Mouse (Mus musculus): ENCODE data around the gene Amd1. TPM values are rescaled to one million over a fixed set of nuclear protein-coding genes. Genes with fewer than 3 reads are reported as not detected.

Amd1 gene
- total RNA-seq, 2 experiments from 2014 or later = 30.2 to 31.8 TPM

DNA sequence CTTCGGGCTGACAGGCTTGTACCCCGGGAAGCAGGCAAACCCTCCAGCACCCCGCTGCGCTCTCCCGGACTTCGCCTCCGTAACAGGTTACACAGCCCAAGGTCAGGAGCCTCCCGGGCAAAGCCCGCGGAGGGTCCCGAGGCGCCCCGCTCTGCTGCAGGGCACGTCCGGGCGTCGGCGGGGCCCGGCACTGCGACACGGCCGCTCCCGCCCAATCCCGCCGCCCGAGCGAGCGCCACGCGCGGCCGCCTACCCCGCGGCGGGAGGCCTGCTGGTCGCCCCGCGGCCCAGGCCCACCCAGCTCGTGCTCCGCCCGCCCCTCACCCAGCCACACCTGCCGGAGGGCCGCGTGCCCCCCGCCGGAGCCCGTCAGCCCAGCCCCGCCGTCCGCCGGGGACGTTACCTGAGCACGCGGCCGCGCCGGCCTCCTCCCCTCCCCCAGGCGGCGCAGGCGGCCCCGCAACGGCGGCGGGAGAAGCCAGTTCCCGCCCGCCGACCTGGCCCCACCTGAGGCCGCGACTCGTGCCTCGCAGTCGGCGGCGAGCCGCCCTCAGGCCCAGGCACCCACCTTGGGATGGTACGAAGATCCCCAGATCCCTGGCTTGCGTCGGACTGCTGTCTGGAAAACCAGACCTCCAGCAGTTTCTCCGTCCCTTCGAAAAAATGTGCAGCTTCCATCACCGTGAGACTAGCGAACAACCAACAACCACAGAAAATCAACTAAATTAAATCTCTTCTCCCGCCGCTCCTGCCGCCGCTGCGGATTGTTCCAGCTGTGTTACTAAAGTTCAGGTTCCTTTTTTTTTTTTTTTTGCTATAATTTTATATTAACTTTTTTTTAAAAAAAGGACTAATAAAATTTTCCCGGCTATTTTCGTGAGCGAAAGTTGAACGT, 558 bp downstream of the Amd1 start:
- peak; percentile 55 for DNase-seq

DNA sequence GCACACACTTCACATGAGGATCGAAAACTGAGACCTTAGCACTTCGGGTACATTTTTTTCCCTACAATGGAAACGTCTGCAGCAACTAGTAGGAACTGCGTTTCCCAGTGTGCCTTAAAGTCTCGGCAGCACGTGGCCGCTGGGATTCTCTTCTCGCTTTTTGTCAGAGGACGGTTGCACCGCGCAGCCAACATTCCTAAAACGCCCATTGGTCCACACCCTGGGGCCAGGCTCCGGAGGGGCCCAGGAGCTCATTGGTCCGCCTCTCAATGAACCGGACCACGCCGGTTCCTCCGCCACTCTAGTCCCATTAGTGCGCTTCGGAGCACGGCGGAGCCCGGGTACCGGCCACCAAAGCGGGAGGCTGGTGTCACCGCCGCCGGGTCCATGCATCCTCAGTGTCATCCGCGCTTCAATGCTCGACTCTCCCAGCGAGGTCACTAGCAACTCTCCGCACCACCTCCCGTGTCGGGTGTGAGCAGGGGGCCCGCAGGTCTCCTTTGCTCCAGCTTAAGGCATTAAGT, 1.3 kb downstream of the Amd1 start:
- DNase-seq = peak; percentile 89

DNA sequence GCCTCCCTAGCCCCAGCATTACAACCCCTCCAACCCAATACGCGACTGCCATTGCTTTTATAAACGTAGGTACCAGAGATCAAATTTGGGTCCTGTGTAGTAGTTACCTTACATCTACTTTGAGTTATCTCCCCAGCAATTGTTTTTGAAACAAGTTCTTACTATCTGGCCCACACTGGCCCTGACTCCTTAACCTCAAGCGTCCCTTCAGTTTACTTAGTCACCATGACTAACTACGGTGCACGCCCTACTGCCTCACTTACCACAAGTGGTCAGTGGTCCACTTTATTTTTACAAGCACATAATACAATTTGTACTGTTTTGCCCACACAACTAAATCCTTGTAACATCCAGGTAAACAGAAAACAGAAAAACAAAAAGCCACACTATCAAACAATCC, 9.3 kb downstream of the Amd1 start:
- DNase-seq = no peak

DNA sequence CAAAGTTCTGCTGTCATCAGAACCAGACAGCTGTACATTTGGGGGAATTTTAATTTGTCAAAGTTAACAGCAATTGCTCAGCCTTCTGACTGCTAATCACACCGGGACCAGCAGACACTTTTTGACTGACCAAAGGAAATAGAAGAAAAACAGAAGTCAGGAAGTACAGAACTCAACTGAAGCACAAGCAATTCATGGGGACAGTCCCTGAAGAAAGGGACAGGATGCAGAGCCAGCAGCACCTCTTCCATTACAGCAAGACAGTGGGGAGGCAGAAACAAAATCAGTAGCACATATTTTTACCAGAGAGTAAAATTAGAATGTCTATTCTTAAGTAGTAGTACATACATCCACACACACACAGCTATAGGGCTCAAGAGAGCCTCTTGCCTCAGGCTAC, 15.2 kb downstream of the Amd1 start:
- no peak for DNase-seq

DNA sequence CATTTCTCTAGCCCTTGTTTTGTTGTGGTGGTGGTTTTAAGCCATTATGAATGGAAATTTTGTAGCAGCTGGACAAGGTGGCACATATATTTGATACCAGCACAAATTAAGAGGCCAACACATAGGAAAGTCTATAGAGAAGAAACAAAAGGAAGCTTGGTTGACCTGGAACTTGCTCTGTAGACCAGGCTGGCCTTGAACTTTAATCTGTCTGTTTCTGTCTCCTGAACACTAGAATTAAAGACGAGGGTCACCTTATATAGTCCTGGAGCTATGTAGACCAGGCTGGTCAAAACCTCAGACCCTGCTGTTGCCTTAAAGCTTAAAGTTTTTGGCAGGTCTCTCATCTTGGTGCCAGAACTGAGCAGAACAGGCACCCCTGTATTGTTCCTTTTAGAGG, 16.4 kb downstream of the Amd1 start:
- no peak for DNase-seq

DNA sequence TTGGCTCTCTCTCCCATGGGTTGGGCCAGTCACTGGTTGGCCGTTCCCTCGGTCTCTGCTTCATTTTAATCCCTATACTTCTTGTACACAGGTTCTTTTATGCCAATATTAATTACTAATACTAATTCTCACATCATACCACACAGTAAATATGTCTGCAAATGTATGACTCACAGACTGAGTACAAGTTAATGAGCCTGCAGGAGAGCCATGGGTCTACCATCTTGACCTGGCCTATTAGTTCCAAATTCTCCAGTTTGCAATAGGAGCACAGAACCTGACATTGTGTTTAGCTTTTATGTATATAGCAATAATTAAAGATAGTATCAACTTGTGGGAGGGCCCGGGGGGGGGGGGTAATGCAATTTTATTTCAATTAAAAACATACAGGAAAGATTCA, 17.0 kb downstream of the Amd1 start:
- DNase-seq = no peak

DNA sequence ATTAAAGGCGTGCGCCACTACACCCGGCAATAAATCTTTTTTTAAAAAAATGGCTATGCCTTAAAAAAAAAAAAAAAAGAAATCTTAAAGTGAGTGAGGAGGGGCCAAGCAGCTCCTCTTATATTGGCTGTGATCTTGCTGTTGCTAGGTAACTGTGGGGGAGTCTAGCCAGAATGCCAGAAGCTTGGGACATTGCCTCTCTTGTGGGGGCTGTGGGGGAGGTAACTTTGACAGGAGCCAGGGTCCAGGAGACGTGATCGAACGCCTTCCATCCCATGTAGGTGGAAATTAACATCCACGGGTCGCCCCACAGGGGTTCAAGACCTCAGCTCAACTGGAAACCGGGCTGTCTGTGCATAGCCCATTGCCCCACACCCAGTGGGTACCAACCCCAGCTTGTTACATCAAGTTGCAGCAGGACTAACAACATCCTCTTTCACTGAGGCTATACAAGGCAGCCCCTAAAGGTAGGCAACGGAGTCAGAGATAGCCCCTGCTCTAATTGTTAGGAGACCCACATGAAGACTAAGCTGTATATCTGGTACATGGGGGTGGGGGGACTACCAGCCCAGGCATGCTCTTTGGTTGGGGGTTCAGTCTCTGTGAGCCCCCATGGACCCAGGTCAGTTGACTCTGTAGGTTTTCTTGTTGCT, 17.7 kb downstream of the Amd1 start:
- DNase-seq = no peak

DNA sequence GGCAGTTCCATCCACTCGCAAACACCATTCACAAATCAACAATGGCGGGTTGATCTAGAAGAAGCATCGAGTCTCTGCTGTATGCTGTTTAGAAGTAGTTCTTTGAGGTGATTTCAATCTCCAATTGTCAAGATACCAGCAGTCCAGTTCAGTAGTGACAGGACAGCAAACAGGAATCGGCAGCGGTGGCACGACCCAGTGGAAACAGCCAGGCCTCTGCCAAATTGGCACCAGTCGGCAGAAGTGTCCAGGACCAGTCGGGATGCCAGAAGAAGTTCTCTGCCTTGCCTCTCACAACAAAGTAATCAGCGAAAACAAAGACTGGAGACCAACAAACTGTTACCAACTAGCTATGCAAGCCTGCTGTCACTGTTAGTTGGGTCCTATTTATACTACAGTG, 18.4 kb downstream of the Amd1 start:
- DNase-seq = no peak

DNA sequence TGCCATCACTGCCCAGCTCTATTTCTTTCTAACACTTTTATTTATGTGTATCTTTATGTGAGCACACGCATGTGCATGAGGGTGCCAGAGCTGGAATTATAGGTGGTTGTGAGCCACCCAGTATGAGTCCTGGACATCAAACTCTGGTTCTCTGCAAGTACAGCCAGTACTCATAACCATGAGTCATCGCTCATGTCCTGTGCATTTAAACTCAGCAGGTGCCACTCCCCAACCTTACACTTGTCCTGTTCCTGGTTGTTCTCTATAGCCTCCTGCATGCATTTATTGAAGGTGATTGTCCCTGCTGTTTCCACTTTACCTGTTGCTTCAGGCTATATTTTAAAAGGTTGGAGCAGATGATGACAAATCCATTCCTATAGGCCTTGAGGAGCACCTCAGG, 20.4 kb downstream of the Amd1 start:
- DNase-seq = no peak

DNA sequence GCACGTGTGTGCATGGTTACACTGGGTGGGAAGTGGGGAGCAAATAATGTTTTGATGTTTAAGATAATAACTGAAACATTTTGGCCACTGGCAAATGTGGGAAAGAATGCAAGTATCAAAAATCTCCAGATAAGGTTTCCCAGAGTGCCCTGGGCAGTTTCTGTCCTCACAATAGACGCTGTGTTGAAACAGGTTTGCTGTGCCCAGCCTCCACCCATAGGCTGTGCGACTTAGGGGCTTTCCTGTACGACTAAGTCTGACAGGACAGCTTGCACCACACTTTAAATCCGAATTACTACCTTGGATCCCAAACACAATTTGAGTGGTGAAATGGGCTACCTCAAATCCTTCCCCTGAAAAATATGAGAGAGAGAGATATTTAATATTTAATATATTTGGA, 23.7 kb downstream of the Amd1 start:
- no peak for DNase-seq

DNA sequence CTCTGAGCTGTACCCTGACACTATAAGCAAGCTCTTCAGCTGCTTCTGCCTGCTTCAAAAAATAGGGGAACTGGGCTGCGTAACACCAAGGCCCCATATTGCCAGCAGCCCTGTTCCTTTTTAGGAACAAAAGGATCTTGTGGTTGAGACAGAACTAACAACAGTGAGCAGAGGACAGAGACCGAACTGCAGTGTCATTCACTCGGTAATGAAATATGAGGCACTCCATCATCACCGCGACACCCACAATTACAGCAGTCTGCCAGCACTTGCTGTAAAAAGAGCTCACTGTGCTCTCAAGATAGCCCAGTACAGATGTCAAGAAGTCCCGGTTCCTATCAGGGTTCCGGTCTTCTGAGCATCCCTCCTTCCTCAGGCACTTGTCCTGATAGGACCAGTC, 26.0 kb downstream of the Amd1 start:
- no peak for DNase-seq

DNA sequence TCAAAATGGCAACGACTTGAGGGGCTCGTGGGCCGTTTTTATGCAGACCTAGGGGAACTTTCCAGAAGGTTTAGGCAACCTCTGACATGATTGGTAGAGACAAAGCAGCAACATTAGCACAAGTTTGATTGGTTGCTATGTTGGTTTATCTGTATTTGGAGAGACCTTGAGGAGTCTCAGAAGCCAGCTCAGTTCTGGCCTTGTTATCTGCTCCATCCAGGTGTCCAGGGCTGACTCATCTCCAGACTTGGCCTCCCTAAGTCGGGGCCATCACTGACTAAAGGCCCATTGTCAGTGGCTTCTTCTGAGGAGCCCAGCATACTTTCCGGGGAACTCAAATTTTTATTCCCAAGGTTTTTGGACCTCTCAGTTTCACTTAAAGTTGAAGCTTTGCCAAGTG, 28.0 kb downstream of the Amd1 start:
- DNase-seq = no peak

DNA sequence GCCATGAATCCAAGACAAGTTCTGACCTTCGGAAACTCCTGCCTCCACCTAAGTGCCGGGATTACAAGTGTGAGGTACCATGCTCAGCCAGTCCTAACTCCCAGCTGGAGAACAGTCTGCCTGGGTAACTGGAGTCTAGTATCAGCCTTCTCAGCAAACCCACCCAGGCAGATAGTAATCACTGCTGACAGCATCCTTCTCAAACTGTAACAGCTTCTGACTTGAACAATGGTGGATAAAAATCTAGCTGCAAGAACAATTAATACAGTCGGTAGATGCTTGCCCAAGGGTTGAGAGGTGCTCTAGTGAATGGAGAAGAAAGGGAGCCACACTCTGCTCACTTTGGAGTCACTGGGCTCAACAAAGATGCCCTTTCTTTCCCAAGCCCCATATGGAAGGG, 30.8 kb downstream of the Amd1 start:
- DNase-seq = no peak

DNA sequence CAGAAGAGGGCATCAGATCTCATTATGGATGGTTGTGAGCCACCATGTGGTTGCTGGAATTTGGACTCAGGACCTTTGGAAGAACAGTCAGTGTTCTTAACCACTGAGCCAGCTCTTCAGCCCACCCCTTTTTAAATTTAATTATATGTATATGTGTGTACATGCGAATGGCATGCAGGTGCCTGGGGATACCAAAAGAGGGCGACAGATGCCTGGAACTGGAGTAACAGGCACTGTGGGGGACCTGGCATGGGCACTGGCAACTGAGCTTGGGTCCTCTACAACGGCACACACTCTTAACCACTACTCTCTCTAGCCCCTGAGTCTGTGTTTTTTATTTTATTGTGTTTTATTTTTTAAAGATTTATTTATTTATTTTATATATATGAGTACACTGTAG, 37.1 kb downstream of the Amd1 start:
- DNase-seq = no peak

DNA sequence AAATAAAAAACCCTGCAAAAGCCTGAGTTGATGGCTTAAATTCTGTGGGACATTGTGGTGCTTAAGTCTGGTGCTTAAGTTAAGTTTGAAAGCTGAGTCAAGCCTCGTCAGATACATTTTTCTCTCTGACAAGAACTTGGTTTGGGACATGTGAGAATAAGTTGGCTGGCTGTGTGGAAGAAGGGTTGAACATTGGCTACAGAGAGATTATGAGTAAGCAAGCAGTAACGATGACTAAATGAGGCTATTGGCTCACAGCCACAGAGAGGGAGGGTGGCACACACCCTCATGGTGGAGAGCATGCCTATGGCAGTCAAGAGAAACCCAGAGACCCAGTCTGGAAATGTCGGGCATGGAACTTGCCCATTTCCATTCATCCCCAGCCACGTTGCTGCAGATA, 38.3 kb downstream of the Amd1 start:
- peak; percentile 63 for DNase-seq

DNA sequence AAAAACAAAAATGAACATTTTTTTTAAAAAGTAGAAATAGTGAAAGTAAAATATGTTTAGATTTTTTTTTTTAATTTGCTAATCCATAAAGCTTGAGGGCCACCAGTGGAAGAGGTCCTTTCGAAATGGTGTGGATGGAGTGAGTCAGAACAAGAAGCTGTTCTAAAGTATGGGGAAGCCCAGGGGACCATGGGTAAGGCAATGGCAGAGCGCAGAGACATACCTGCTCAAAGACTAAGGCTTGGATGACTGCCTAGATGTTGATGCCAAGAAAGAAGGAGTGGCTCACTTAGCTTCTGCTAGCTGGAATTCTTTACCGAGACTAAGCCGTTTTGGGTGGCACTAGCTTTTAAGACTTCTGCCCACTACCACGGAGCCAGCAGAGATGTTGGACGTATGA, 39.8 kb downstream of the Amd1 start:
- DNase-seq = no peak

DNA sequence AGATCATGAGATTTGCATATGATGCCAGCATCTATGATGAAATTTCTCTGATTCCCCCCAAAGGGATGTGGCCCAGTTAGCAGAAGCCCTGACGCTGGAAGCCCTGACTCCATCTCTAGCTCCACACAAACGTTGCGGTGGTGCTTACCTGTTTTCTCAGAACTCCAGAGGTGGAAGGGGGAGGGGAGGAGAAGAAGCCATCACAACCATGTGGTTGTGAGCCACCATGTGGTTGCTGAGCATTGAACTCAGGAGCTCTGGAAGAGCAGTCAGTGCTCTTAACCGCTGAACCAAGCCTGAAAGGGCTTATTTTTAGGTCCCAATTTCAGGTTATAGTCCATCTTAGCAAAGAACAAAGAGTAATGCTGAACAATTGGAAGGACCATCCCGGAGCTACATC, 41.7 kb downstream of the Amd1 start:
- DNase-seq = no peak

DNA sequence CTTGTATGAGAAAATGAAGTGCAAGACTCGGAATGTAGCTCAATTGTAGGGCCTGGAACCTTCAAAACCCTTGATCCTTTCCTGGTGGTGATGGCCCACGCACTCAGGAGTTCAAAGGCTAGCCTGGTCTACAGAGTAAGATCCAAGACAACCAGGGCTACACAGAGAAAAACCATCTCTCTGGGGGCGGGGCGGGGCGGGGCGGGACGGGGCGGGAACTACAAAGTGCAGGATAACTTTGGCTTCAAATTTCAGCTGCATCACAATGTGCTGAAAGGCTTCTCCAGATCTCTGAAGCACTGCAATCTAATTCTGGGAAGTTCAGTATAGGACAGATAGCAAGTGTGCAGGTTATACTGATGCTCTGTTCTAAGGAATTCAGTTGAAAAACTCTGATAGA, 42.4 kb downstream of the Amd1 start:
- no peak for DNase-seq

DNA sequence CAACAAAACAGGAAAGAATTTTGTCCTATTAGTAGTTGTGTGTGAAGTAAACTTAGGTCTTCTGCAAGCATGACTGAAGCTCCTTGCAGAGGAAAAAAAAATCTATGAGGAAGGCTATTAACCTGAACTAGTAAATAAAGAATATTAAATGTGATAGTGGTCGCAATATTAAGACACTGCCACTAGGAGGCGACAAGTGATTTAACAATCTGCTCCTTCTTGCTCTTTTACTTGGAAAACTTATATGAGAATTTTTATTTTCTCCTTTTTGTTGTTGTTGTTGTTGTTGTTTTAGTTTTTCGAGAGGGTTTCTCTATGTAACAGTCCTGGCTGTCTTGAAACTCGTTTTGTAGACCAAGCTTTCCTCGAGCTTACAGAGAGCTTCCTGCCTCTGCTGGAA, 43.0 kb downstream of the Amd1 start:
- DNase-seq = peak; percentile 46

DNA sequence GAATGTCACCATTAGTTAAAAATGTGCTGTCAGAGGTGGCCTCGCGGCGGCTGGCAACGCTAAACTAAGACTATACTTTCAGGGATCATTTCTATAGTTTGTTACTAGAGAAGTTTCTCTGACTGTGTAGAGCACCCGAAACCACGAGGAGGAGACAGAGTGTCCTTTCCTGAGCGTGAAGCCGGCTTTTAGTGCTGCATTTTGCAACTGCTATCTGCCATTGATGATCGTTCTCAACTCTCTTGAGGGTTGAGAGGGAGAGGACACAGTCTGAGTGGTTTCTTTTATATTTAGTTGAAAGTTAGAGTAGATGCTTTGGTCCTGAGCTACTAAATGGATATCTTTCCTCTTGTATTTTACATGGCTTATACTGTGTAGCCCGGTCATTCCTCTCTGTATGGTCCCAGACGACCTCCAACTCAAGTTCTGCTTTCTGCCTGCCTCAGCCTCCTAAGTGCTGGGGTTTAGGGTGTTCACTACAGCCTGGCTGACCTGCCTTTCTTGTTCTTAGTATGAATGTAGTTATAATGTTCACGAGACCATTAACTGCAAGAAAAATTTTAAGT, 43.5 kb downstream of the Amd1 start:
- DNase-seq = peak; percentile 69

DNA sequence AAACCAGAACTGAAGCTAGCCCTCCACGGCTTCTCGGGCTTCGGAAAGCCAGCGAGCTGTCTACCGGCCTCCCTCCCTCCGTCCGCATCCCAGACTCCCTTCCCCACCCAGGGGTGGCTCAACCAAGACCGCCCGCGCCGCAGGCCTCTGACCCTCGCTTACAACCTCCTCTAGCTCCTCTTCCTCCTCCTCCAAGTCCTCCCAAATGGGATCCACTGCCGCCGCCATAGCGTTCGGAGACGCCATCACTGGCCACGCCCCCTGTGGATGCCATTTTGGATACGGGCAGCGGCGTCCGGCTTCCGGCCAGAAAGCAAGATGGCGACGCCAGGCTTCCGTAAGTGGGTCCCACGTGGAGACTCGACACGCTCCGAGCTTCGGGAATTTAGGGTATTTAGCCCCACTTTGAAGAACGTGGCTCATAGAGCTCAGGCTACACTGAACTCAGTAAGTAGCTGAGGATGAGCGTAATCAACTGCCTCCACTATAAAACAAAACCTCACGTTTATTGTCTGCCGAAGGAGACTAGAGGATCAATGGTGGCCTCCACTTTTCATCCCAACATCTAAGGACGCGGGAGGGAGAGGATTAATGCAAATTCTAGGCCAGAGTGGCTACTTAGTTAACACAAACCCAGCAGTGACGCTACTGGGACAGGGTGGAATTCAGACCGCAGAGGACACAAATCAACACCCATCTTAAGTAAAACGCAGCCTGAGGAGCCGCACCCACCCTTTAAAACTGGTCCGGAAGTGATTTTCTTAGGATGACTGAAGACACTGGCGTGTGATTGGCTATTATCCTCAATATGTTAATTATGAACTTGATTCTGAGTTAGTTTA, 44.4 kb downstream of the Amd1 start, which contains the start of gene Gtf3c6:
Gene Gtf3c6, minus strand, starts transcription at position 695 of the 842 bp plus-strand sequence.
- peak; percentile 96 for DNase-seq

DNA sequence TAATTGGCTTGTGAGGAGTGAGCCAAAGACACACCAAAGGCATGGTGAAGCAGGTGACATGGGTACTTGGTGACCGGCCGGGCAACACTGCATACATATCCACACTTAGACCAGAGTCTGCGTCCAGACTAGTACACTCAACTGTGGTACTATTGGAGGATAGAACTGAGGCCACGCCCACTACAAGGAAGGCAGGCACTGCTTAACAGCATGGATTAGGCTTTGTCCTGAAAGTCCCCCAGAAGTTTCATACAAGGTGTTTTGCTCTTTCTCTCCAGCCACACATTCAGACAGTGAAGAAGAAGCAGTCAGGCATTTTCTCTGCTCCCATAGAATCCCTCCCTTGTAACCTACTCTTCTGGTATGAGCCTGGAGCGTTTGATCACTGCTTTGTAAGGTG, 45.3 kb downstream of the Amd1 start:
- peak; percentile 73 for DNase-seq

Measured in adrenal gland, postnatal 10 days (tissue).